Comparison of ENCODE assay signal across 22 mouse cellular contexts in the genomic region with DNA sequence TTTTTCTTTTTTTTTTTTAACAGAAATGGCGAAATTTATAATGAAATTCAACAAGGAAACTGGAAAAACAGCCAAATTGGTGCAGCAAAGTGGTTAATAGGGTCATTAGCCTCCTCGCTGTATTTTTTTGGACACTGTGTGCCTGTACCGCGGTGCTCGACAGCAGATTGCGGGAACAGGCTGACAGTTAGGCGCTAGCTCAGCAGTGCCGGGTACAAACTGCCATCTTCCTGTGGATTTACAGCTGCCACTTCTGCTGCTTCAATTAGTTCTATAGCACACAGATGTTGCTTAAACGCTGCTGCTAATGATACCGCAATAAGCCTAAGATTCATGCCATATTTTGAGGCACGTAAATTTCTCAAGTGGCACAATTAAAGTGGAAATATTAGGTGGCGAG.
DNase-seq lines count a peak whose midpoint lies in the region; ATAC-seq and TF ChIP-seq lines count a peak whose summit lies in the region.
"Had no signal": no experiment of that assay in that cellular context is flagged by ENCODE, and none has a peak within 500 bp of the region (broad histone marks: within the 10 kb centered on the region; RNA-seq: fewer than 3 reads in every experiment).

No protein-coding gene starts in this region.

- no peak overlapping the region for H3K4me3 ChIP-seq in forebrain, embryonic 14.5 days (ENCODE audit: low read depth, low read length)
- H3K4me3 ChIP-seq in forebrain, embryonic 12.5 days (replicated peaks): no peak overlapping the region
- H3K4me3 ChIP-seq in limb, embryonic 14.5 days (replicated peaks; ENCODE audit: low read length): no peak overlapping the region
- H3K4me3 ChIP-seq: embryonic facial prominence, embryonic 13.5 days; gastrocnemius, adult 2 months; heart, adult 2 months; heart, embryonic 15.5 days; layer of hippocampus, adult 2 months; liver, embryonic 13.5 days; lung, embryonic 15.5 days; midbrain, embryonic 12.5 days; stomach, embryonic 15.5 days had no signal

- no peaks in the 10 kb centered on the region for H3K4me1 ChIP-seq in forebrain, embryonic 14.5 days (ENCODE audit: control insufficient read depth, insufficient read depth, low read length)
- 0 out of 2 replicates have a peak, but pooled peaks cover 4% of the 10 kb centered on the region for H3K4me1 ChIP-seq in forebrain, embryonic 12.5 days
- H3K4me1 ChIP-seq in limb, embryonic 14.5 days (ENCODE audit: control insufficient read depth, insufficient read depth, low read length): peaks cover 29% of the 10 kb centered on the region
- H3K4me1 ChIP-seq: heart, embryonic 15.5 days; liver, embryonic 13.5 days; lung, embryonic 15.5 days; stomach, embryonic 15.5 days had no signal

- no peaks in the 10 kb centered on the region for H3K9me3 ChIP-seq in forebrain, embryonic 14.5 days (replicated peaks; ENCODE audit: control insufficient read depth, low read length)
- H3K9me3 ChIP-seq in forebrain, embryonic 12.5 days: no peaks in the 10 kb centered on the region
- H3K9me3 ChIP-seq in limb, embryonic 14.5 days (ENCODE audit: control insufficient read depth, low read length): peaks cover 3% of the 10 kb centered on the region; the same call in 1 of the 2 replicates
- H3K9me3 ChIP-seq: embryonic facial prominence, embryonic 13.5 days; heart, embryonic 15.5 days; liver, embryonic 13.5 days; lung, embryonic 15.5 days; stomach, embryonic 15.5 days had no signal

- no peak for TF ChIP-seq POLR2A in limb, embryonic 14.5 days (IDR thresholded peaks at IDR 0.05; ENCODE audit: borderline replicate concordance, extremely low read depth, insufficient read depth, insufficient read length)

- no peak overlapping the region for H3K27ac ChIP-seq in forebrain, embryonic 14.5 days (ENCODE audit: low read depth, low read length)
- H3K27ac ChIP-seq in forebrain, embryonic 12.5 days: no peak overlapping the region
- H3K27ac ChIP-seq in limb, embryonic 14.5 days (replicated peaks; ENCODE audit: low read depth, low read length): no peak overlapping the region
- H3K27ac ChIP-seq: embryonic facial prominence, embryonic 13.5 days; gastrocnemius, adult 2 months; heart, adult 2 months; heart, embryonic 15.5 days; kidney, postnatal 0 days; layer of hippocampus, adult 2 months; liver, embryonic 13.5 days; lung, embryonic 15.5 days; midbrain, embryonic 12.5 days; stomach, embryonic 15.5 days had no signal

- no peak overlapping the region for H3K4me2 ChIP-seq in forebrain, embryonic 14.5 days (ENCODE audit: low read length)
- no peak overlapping the region for H3K4me2 ChIP-seq in forebrain, embryonic 12.5 days
- peak overlapping the region; percentile 24 for H3K4me2 ChIP-seq in limb, embryonic 14.5 days (replicated peaks; ENCODE audit: low read depth, low read length, severe bottlenecking)
- H3K4me2 ChIP-seq: embryonic facial prominence, embryonic 13.5 days; heart, embryonic 15.5 days; liver, embryonic 13.5 days; lung, embryonic 15.5 days; midbrain, embryonic 12.5 days; stomach, embryonic 15.5 days had no signal

- peak; percentile 44; the same call in 1 of the 2 replicates for ATAC-seq in forebrain, embryonic 14.5 days
- no peak for ATAC-seq in forebrain, embryonic 12.5 days (ENCODE audit: low FRiP score)
- ATAC-seq in limb, embryonic 14.5 days (ENCODE audit: low FRiP score, low read depth): no peak
- ATAC-seq: intestine, postnatal 0 days had no signal

- 0 out of 2 replicates have a peak, but pooled peaks cover 2% of the 10 kb centered on the region for H3K27me3 ChIP-seq in forebrain, embryonic 14.5 days (replicated peaks; ENCODE audit: control insufficient read depth, insufficient read depth, low read length)
- no peaks in the 10 kb centered on the region for H3K27me3 ChIP-seq in forebrain, embryonic 12.5 days
- no peaks in the 10 kb centered on the region for H3K27me3 ChIP-seq in limb, embryonic 14.5 days (ENCODE audit: control insufficient read depth, insufficient read depth, low read length)
- H3K27me3 ChIP-seq: embryonic facial prominence, embryonic 13.5 days; heart, embryonic 15.5 days; liver, embryonic 13.5 days; lung, embryonic 15.5 days; midbrain, embryonic 12.5 days; stomach, embryonic 15.5 days had no signal

- H3K36me3 ChIP-seq in forebrain, embryonic 14.5 days (ENCODE audit: control insufficient read depth, insufficient read depth, low read length): no peaks in the 10 kb centered on the region
- H3K36me3 ChIP-seq in forebrain, embryonic 12.5 days (replicated peaks): no peaks in the 10 kb centered on the region
- H3K36me3 ChIP-seq in limb, embryonic 14.5 days (ENCODE audit: control insufficient read depth, insufficient read depth, low read length): no peaks in the 10 kb centered on the region
- H3K36me3 ChIP-seq: embryonic facial prominence, embryonic 13.5 days; heart, embryonic 15.5 days; liver, embryonic 13.5 days; lung, embryonic 15.5 days; midbrain, embryonic 12.5 days; stomach, embryonic 15.5 days had no signal

- DNase-seq in forebrain, embryonic 14.5 days (ENCODE audit: low spot score): peak; percentile 75
- peak; percentile 54 for DNase-seq in left cerebral cortex, postnatal 4 days
- DNase-seq in left cerebral cortex, postnatal 14 days (ENCODE audit: low spot score in 2 of 2): no peak
- peak; percentile 21 for DNase-seq in embryo, embryonic 11 days
- DNase-seq in limb, embryonic 14.5 days (ENCODE audit: low spot score): no peak
- no peak for DNase-seq in urinary bladder, postnatal 36 days (ENCODE audit: low spot score in 2 of 2)
- no peak for DNase-seq in adrenal gland, postnatal 10 days
- DNase-seq: adrenal gland, postnatal 25 days; cerebellum, adult 9-11 months; gastrocnemius, adult 2 months; heart, adult 2 months; liver, embryonic 13.5 days; spleen, adult 18-20 months had no signal

- no peak overlapping the region for H3K9ac ChIP-seq in forebrain, embryonic 14.5 days (ENCODE audit: low read length)
- no peak overlapping the region for H3K9ac ChIP-seq in forebrain, embryonic 12.5 days
- H3K9ac ChIP-seq in limb, embryonic 14.5 days (ENCODE audit: low read depth, low read length, severe bottlenecking): no peak overlapping the region
- H3K9ac ChIP-seq: embryonic facial prominence, embryonic 13.5 days; heart, embryonic 15.5 days; liver, embryonic 13.5 days; lung, embryonic 15.5 days; midbrain, embryonic 12.5 days; stomach, embryonic 15.5 days had no signal

- intact Hi-C loops in left cerebral cortex, postnatal 4 days (cut with DNase I): no loop called here
- intact Hi-C loops in left cerebral cortex, postnatal 14 days (cut with DNase I): no loop called here

- 43% methylated on average over 12 of the region's 12 CpGs for WGBS in forebrain, embryonic 14.5 days
- WGBS in forebrain, embryonic 12.5 days: 75% methylated on average over 12 of the region's 12 CpGs
- 16% methylated on average over 12 of the region's 12 CpGs for WGBS in limb, embryonic 14.5 days

Comparison
In these comparisons a context has a peak if more than half of its experiments do, and no peak if none do; other contexts are left out.
1. DNase-seq: peak in forebrain, embryonic 14.5 days (single experiment), left cerebral cortex, postnatal 4 days (single experiment) and embryo, embryonic 11 days (single experiment); none in left cerebral cortex, postnatal 14 days (0 of 2), limb, embryonic 14.5 days (single experiment), urinary bladder, postnatal 36 days (0 of 2) and adrenal gland, postnatal 10 days (single experiment).